Mouse (Mus musculus): ENCODE results near the gene Snx9. TPM values are rescaled to one million over a fixed set of nuclear protein-coding genes. Genes with fewer than 3 reads are reported as not detected.

Snx9 gene
- polyA plus RNA-seq, 1 experiment, result 0.32 TPM

DNA sequence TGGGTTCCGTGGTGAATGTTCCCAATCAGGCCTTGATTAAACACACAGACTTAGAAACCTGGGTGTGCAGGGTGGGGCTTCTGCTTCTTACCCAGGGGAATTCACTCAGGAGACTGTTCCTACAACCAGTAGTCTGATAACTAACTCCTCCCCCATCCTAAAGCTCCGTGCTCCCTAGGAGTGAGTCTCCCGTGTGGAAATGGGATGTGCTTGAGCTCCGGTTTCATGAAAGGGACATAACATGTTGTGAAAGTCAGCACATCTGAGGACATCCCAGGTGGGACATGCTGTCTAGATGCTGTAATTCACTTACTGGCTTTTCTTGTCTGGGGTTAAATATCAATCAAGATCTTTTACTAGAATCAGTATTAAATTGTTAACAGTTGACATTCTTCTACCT is 111.3 kb downstream of the Snx9 start:
- no peak overlapping the region for H3K4me3 ChIP-seq (replicated peaks)
- TF ChIP-seq TAL1 (IDR thresholded peaks at IDR 0.05; ENCODE audit: low read length) (no peak), GATA1 (IDR thresholded peaks at IDR 0.05; ENCODE audit: low read length) (no peak)

DNA sequence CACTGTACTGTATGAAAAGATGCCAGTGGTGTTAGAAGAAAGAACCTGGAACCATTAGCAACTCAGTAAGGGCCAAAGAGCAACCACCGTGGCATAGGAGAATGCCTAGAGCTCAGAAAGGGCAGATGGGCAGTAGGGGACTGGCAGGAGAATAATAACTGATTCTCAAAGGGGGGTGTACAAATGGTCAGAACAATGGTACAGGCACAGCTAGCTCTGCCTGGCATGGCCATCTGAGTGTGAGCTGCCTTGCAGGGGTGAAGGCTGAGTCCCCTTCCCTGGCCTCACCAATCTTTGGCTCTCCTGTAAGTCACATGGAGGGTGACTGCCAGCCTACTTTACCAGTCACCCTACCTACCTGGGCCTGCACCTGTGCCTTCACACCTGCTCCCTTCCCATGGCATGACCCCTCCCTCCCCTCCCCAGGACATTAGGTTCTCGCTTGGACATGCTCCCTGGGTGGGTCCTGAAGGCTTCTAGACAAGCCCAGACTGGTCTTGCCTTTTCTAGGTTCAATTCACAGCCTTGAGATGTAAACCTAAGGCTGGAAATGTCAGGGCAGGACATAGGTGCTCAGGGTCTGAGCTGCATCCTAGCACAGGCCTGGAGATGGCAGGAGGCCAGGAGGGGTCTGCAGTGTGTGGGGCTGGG is 115.3 kb downstream of the Snx9 start:
- Histone ChIP-seq H3K9me3 (ENCODE audit: control insufficient read depth, low read length) (no peaks in the 10 kb centered on the region), H3K27me3 (ENCODE audit: control insufficient read depth) (0 out of 2 replicates have a peak, but pooled peaks cover 3% of the 10 kb centered on the region), H3K36me3 (ENCODE audit: control insufficient read depth) (no peaks in the 10 kb centered on the region), H3K4me1 (ENCODE audit: control insufficient read depth) (no peaks in the 10 kb centered on the region), H3K4me3 (replicated peaks) (no peak overlapping the region)
- no peak for TF ChIP-seq TAL1 (IDR thresholded peaks at IDR 0.05; ENCODE audit: low read length)
- no peak for TF ChIP-seq GATA1 (IDR thresholded peaks at IDR 0.05; ENCODE audit: low read length)

More for the DNA sequence above, 111.3 kb downstream of the Snx9 start:
- Histone ChIP-seq H3K27me3 (ENCODE audit: control insufficient read depth) (0 out of 2 replicates have a peak, but pooled peaks cover 3% of the 10 kb centered on the region), H3K36me3 (ENCODE audit: control insufficient read depth) (no peaks in the 10 kb centered on the region), H3K4me1 (ENCODE audit: control insufficient read depth) (no peaks in the 10 kb centered on the region), H3K9me3 (ENCODE audit: control insufficient read depth, low read length) (no peaks in the 10 kb centered on the region; the same call in 1 of the 2 replicates)

DNA sequence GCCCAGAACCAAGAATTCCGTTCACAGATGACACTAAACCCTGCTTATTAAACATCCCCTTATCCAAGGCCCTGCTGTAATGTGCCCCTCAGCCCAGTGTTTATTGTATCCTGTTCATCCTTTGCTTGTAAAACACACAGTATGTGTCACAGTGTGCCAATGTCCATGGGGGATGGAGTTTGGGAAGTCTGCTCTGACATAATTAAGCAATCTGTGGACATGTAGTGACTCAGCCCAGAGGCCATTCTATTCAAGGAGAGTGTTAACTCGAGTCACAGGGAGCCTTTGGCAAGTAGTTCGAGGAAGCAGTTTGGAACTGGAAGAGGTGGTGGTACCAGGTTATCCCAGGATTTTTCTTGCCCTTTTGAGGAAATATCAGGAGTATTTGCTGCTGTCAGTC is 116.0 kb downstream of the Snx9 start:
- Histone ChIP-seq H3K9me3 (ENCODE audit: control insufficient read depth, low read length) (no peaks in the 10 kb centered on the region; the same call in 1 of the 2 replicates), H3K36me3 (ENCODE audit: control insufficient read depth) (no peaks in the 10 kb centered on the region), H3K27me3 (ENCODE audit: control insufficient read depth) (0 out of 2 replicates have a peak, but pooled peaks cover 3% of the 10 kb centered on the region), H3K4me3 (replicated peaks) (no peak overlapping the region), H3K4me1 (ENCODE audit: control insufficient read depth) (no peaks in the 10 kb centered on the region)
- TF ChIP-seq GATA1 (IDR thresholded peaks at IDR 0.05; ENCODE audit: low read length) (no peak), TAL1 (IDR thresholded peaks at IDR 0.05; ENCODE audit: low read length) (no peak)

DNA sequence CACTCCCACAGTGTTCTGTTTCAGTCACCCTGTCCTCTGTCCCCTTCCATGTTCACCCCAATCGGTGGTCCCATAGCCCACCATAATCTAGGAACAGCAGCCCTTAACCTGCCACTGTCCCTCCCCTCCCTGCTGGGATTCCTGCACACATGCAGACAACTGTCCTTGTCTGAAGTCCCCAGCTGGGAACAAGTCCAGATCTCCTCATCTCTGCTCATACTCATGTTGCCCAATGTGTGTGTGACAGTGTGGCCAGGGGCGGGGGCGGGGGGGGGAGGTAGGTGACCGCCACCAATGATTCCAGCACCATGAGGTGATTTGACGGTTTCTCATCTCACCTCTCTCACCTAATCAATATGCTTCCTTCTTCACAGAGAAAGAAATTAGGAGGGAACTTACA is 117.1 kb downstream of the Snx9 start:
- Histone ChIP-seq H3K36me3 (ENCODE audit: control insufficient read depth) (no peaks in the 10 kb centered on the region), H3K4me1 (ENCODE audit: control insufficient read depth) (no peaks in the 10 kb centered on the region), H3K9me3 (ENCODE audit: control insufficient read depth, low read length) (no peaks in the 10 kb centered on the region; the same call in 1 of the 2 replicates), H3K4me3 (replicated peaks) (no peak overlapping the region), H3K27me3 (ENCODE audit: control insufficient read depth) (0 out of 2 replicates have a peak, but pooled peaks cover 3% of the 10 kb centered on the region)
- TF ChIP-seq TAL1 (IDR thresholded peaks at IDR 0.05; ENCODE audit: low read length) (no peak), GATA1 (IDR thresholded peaks at IDR 0.05; ENCODE audit: low read length) (no peak)

DNA sequence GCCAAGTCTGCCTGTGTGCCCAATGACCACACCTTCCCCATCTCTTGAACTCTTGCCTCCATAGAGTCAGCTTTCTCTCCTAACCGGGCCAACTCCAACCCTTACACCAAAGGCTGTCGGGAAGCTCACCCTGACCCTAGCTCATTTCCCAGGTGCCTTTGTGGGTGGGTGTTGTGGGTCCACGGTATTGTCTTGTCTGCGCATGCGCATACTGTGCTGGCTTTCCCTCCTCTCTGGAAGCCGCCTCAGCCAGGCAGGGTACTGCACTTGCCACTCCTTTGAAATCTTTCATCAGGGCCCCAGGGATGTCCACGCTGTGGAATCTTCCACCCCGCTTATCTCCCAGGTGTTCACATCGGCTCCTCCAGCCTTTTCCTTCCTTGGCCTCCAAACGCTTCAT is 117.5 kb downstream of the Snx9 start:
- H3K27me3 ChIP-seq (ENCODE audit: control insufficient read depth), result 0 out of 2 replicates have a peak, but pooled peaks cover 3% of the 10 kb centered on the region
- H3K4me3 ChIP-seq (replicated peaks), result no peak overlapping the region
- TF ChIP-seq GATA1 (IDR thresholded peaks at IDR 0.05; ENCODE audit: low read length) (no peak), TAL1 (IDR thresholded peaks at IDR 0.05; ENCODE audit: low read length) (no peak)
- H3K36me3 ChIP-seq (ENCODE audit: control insufficient read depth), result no peaks in the 10 kb centered on the region
- H3K9me3 ChIP-seq (ENCODE audit: control insufficient read depth, low read length), result no peaks in the 10 kb centered on the region; the same call in 1 of the 2 replicates
- no peaks in the 10 kb centered on the region for H3K4me1 ChIP-seq (ENCODE audit: control insufficient read depth)

DNA sequence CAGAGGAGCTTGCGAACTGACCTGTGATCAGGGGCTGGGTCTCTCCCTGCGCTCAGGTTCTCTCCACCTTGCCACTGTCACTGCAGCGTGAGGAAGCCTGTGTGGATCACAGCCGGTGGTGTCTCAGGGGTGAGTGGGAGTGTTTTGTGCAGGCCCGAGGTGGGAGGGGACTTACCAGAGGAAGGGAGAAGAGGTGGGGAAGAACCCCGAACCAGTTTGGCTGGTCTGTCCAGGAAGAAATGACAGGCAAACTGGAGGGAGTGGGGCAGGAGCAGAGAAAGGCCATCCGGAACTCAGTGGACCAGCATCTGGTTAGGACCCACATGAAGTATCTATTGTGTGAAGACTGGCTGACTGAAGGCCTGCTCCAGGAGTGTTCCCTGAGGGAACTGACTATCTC is 118.0 kb downstream of the Snx9 start:
- Histone ChIP-seq H3K9me3 (ENCODE audit: control insufficient read depth, low read length) (no peaks in the 10 kb centered on the region; the same call in 1 of the 2 replicates), H3K27me3 (ENCODE audit: control insufficient read depth) (0 out of 2 replicates have a peak, but pooled peaks cover 3% of the 10 kb centered on the region), H3K4me3 (replicated peaks) (no peak overlapping the region), H3K36me3 (ENCODE audit: control insufficient read depth) (no peaks in the 10 kb centered on the region), H3K4me1 (ENCODE audit: control insufficient read depth) (no peaks in the 10 kb centered on the region)
- TF ChIP-seq TAL1 (IDR thresholded peaks at IDR 0.05; ENCODE audit: low read length), result no peak
- no peak for TF ChIP-seq GATA1 (IDR thresholded peaks at IDR 0.05; ENCODE audit: low read length)

DNA sequence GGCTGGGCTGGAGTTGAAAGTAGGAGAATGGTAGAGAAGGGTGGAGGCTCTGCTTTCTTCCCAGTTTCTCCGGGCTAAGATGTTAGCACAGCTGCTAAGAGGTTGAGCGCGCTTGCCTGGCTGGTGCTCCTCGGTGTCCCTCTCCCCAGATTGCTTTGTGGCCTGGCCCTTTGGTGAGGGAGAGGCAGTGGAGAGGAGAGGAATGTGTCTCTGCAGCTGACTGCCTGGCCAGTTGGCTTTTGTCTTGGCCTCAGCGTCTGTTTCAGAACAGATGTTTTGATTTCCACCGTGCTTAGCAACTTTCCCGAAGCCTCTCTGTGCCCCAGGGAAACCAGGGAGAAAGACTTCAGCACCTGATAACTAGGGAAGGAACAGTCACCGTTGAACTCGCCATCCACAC is 118.7 kb downstream of the Snx9 start:
- Histone ChIP-seq H3K4me3 (replicated peaks) (no peak overlapping the region), H3K9me3 (ENCODE audit: control insufficient read depth, low read length) (no peaks in the 10 kb centered on the region; the same call in 1 of the 2 replicates), H3K4me1 (ENCODE audit: control insufficient read depth) (no peaks in the 10 kb centered on the region), H3K36me3 (ENCODE audit: control insufficient read depth) (no peaks in the 10 kb centered on the region), H3K27me3 (ENCODE audit: control insufficient read depth) (0 out of 2 replicates have a peak, but pooled peaks cover 3% of the 10 kb centered on the region)
- TF ChIP-seq TAL1 (IDR thresholded peaks at IDR 0.05; ENCODE audit: low read length) (no peak), GATA1 (IDR thresholded peaks at IDR 0.05; ENCODE audit: low read length) (no peak)

DNA sequence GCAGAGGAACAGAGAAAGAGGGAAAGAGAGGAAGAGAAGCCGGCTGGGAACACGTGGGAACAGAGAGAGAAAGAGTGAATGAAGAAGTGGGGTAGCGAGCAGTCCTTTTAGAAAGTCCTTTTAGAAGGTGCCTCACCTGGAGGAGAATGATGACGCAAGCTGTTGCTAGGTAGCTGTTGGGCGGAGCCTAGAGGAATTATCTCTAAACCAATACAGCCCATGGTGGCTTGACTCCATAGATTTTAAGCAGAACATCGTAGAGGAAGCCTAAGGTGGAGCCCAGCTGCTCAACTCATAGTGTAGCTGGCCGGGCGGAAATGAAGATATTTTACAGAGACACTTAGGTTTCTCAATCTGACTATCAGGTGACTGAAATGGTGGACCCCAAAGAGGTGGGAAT is 122.6 kb downstream of the Snx9 start:
- no peak for TF ChIP-seq GATA1 (IDR thresholded peaks at IDR 0.05; ENCODE audit: low read length)
- no peak for TF ChIP-seq TAL1 (IDR thresholded peaks at IDR 0.05; ENCODE audit: low read length)

DNA sequence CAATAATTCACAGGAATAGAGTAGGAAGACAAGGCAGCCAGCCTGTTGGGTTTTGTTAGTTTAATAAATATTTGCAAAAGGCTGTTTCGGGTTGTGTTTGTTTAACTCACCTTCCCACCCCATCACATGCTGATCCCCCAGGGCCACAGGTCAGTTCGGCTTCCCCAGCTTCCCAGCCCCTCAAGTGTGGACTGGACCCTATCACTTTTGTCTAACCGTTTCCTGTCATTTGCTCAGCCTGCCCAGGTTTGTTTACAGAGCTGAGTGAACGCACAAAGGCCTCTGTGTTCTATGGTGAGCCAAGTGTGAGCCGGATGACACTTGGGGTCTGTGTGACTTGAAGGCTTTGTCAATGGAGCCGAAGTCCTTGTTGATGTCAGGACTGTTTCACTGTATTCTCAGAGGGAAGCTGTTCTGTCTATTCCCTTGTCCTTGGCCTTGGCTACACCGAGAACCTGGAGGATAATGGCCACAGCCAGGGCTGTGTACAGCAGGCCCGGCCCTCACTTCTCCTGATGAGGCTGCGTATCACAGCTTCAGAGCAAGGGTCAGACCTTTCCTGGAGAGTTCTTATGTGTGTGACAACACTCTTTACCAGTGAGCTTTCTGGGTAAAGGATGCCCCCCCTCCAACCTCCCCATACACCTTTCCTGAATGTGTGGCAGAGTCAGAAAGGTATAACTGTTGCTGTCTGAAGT is 124.1 kb downstream of the Snx9 start:
- H3K4me1 ChIP-seq (ENCODE audit: control insufficient read depth), result no peaks in the 10 kb centered on the region
- no peak overlapping the region for H3K4me3 ChIP-seq (replicated peaks)
- TF ChIP-seq GATA1 (IDR thresholded peaks at IDR 0.05; ENCODE audit: low read length), result no peak
- no peak for TF ChIP-seq TAL1 (IDR thresholded peaks at IDR 0.05; ENCODE audit: low read length)
- no peaks in the 10 kb centered on the region for H3K36me3 ChIP-seq (ENCODE audit: control insufficient read depth)
- no peaks in the 10 kb centered on the region for H3K27me3 ChIP-seq (ENCODE audit: control insufficient read depth)
- no peaks in the 10 kb centered on the region; the same call in 1 of the 2 replicates for H3K9me3 ChIP-seq (ENCODE audit: control insufficient read depth, low read length)

More for the DNA sequence above, 122.6 kb downstream of the Snx9 start:
- Histone ChIP-seq H3K36me3 (ENCODE audit: control insufficient read depth) (no peaks in the 10 kb centered on the region), H3K27me3 (ENCODE audit: control insufficient read depth) (no peaks in the 10 kb centered on the region), H3K9me3 (ENCODE audit: control insufficient read depth, low read length) (no peaks in the 10 kb centered on the region; the same call in 1 of the 2 replicates), H3K4me3 (replicated peaks) (no peak overlapping the region), H3K4me1 (ENCODE audit: control insufficient read depth) (no peaks in the 10 kb centered on the region)

All from erythroblast, embryonic 14.5 days (primary cell).